Mouse (Mus musculus) embryonic facial prominence, embryonic 13.5 days (tissue): ENCODE data around the gene Slc7a8. TPM values are rescaled to one million over a fixed set of nuclear protein-coding genes. Genes with fewer than 3 reads are reported as not detected.

ENCODE experiments used
- ATAC-seq: fragments of 200-750 bp; cut with Nextera tagmentation; 2 replicates; pipeline ENCODE4 v1.8.0; 2017; ENCODE audit warnings: low read depth; ENCODE audit not compliant: insufficient number of reproducible peaks, insufficient read depth, low FRiP score, low TSS enrichment
- H3K27ac ChIP-seq: fragments of 300-500 bp; sonication (generic); 2 replicates; pipeline ENCODE4 v1.5.1; 2015; ENCODE audit warnings: moderate library complexity, mild to moderate bottlenecking, inconsistent platforms
- H3K27me3 ChIP-seq: fragments of 300-500 bp; sonication (generic); 2 replicates; pipeline ENCODE4 v1.6.1; 2015; ENCODE audit warnings: mild to moderate bottlenecking, inconsistent platforms
- H3K36me3 ChIP-seq: fragments of 300-500 bp; sonication (generic); 2 replicates; pipeline ENCODE4 v1.6.1; 2015; ENCODE audit warnings: mild to moderate bottlenecking, inconsistent platforms
- H3K4me1 ChIP-seq: fragments of 300-500 bp; sonication (generic); 2 replicates; pipeline ENCODE4 v1.6.1; 2015; ENCODE audit warnings: inconsistent platforms
- H3K4me2 ChIP-seq: fragments of 300-500 bp; sonication (generic); 2 replicates; pipeline ENCODE4 v1.6.1; 2015; ENCODE audit warnings: moderate library complexity, mild to moderate bottlenecking, inconsistent platforms
- H3K4me3 ChIP-seq: fragments of 300-500 bp; sonication (generic); 2 replicates; pipeline ENCODE4 v1.5.1; 2015; ENCODE audit warnings: mild to moderate bottlenecking, inconsistent platforms
- H3K9ac ChIP-seq: fragments of 300-500 bp; sonication (generic); 2 replicates; pipeline ENCODE4 v1.6.1; 2015; ENCODE audit warnings: mild to moderate bottlenecking, inconsistent platforms
- H3K9me3 ChIP-seq: fragments of 300-500 bp; sonication (generic); 2 replicates; pipeline ENCODE4 v1.6.1; 2016; ENCODE audit warnings: inconsistent platforms
- WGBS: fragments of 180-500 bp; shearing (Covaris S2); methylation state at CpG from one replicate; pipeline ENCODE4 v1.1.7; 2015; ENCODE audit warnings: mixed read lengths; 5-methylcytosine and 5-hydroxymethylcytosine counted together
- polyA plus RNA-seq: library from polyadenylated mRNA; unstranded; fragments of >200 nt; fragmentation: Nextera tagmentation; extraction: Ambion mirVana; gene quantifications from 2 replicates; pipeline ENCODE4 v1.2.1, GENCODE M21; 2015

Gene Slc7a8
- polyA plus RNA-seq, 1 experiment from 2014 or later = 2.9 TPM

DNA sequence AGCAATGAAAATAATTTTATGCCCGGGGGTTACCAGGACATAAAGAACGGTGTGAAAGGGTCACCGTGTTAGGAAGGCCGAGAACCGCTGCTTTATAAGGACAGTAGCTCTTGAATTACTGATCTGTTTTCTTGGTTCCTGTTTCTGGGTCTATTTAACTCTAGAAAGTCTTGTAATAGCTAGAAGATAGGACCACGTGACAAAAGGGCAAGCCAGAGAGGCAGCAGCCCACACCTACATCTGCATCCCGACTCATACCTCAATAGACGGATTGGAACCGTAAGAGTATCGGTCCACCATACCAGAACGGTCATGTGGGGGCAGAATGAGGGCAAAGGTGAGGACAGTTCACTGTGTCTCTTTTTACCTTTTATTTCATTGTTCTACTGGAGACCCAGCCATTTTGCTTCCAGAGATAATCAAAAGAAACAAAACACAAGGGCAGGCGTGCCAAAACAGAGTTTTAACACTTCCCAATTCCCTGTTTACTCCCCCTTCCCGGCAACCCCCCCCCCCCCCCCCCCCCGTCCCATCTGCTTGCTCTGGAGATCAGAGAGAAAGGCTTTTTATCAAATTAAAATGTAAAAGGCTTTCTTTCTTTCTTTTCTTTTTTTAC lies 27.7 kb downstream of the Slc7a8 start:
- Histone ChIP-seq H3K9ac (no peak overlapping the region), H3K9me3 (no peaks in the 10 kb centered on the region), H3K27ac (no peak overlapping the region), H3K4me1 (0 out of 2 replicates have a peak, but pooled peaks cover 7% of the 10 kb centered on the region), H3K27me3 (no peaks in the 10 kb centered on the region), H3K4me3 (no peak overlapping the region), H3K36me3 (no peaks in the 10 kb centered on the region), H3K4me2 (no peak overlapping the region)
- WGBS = 75% methylated on average over 14 of the region's 14 CpGs
- no peak for ATAC-seq

DNA sequence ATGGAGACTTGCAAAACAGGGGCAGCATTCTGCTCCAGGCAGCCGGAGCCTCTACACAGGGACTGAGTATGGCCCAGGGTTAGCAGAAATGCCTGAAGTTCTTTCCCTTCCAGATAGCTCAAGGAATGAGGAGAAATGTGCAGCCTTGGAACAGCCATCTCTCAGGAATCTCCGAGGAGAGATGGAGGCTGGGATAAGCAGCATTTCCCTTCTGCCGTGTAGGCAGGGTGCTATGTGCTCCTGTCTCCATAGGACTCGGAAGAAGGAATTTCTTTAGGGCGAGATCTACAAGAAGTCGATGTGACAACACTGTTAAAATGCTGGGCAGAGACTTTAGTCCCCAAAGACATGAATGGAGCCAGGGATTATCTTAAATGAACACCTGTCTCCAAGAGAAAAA lies 28.8 kb downstream of the Slc7a8 start:
- no peaks in the 10 kb centered on the region for H3K36me3 ChIP-seq
- H3K4me2 ChIP-seq = no peak overlapping the region
- H3K9ac ChIP-seq = no peak overlapping the region
- WGBS = 67% methylated on average over 6 of the region's 6 CpGs
- ATAC-seq = no peak
- H3K9me3 ChIP-seq = no peaks in the 10 kb centered on the region
- H3K27ac ChIP-seq = no peak overlapping the region
- H3K4me1 ChIP-seq = 0 out of 2 replicates have a peak, but pooled peaks cover 7% of the 10 kb centered on the region
- no peaks in the 10 kb centered on the region for H3K27me3 ChIP-seq
- H3K4me3 ChIP-seq = no peak overlapping the region

DNA sequence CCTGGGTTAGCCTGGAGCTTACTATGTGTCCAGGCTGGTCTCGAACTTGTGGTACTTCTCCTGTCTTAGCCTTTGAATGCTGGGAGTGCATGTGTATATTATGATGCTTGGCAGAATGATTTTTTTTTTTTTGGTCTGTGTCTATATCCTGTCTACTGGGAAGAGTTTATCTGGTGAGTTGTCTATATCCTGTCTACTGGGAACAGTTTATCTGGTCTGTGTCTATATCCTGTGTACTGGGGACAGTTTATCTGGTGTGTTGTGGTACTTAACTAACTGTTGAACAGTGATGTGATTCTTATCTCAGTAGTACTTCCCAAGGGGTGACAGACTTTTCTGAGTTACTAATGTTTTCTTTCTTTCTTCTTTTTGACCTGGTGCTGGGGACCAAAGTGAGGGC lies 30.0 kb downstream of the Slc7a8 start:
- Histone ChIP-seq H3K4me3 (no peak overlapping the region), H3K4me1 (0 out of 2 replicates have a peak, but pooled peaks cover 7% of the 10 kb centered on the region), H3K36me3 (no peaks in the 10 kb centered on the region), H3K9me3 (no peaks in the 10 kb centered on the region), H3K27ac (no peak overlapping the region), H3K4me2 (no peak overlapping the region), H3K9ac (no peak overlapping the region), H3K27me3 (no peaks in the 10 kb centered on the region)
- ATAC-seq = no peak
- 89% methylated on average over 1 of the region's 1 CpGs for WGBS

DNA sequence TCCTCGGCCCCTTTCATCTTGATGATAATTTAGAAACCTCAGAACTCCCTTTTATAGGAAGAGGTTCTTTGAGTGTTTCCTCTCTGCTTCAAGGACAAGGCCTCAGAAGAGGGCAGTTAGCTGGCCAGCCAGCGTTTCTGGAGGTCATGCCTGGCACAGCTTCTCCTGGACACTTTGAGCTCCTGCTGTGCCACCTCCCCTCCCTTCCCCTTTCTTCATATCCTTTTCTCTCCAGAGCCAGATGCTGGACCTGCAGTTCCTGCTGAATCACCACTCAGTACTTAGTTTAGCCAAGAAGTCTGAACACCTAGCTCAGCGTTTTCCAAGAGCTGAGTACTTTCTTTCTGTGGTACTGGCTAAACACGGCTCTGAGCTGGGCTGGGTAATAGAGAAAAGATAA lies 32.5 kb downstream of the Slc7a8 start:
- Histone ChIP-seq H3K9ac (no peak overlapping the region), H3K27ac (no peak overlapping the region), H3K36me3 (no peaks in the 10 kb centered on the region), H3K4me2 (no peak overlapping the region), H3K4me1 (0 out of 2 replicates have a peak, but pooled peaks cover 3% of the 10 kb centered on the region), H3K27me3 (no peaks in the 10 kb centered on the region), H3K4me3 (no peak overlapping the region), H3K9me3 (no peaks in the 10 kb centered on the region)
- 67% methylated on average over 4 of the region's 4 CpGs for WGBS
- no peak for ATAC-seq

DNA sequence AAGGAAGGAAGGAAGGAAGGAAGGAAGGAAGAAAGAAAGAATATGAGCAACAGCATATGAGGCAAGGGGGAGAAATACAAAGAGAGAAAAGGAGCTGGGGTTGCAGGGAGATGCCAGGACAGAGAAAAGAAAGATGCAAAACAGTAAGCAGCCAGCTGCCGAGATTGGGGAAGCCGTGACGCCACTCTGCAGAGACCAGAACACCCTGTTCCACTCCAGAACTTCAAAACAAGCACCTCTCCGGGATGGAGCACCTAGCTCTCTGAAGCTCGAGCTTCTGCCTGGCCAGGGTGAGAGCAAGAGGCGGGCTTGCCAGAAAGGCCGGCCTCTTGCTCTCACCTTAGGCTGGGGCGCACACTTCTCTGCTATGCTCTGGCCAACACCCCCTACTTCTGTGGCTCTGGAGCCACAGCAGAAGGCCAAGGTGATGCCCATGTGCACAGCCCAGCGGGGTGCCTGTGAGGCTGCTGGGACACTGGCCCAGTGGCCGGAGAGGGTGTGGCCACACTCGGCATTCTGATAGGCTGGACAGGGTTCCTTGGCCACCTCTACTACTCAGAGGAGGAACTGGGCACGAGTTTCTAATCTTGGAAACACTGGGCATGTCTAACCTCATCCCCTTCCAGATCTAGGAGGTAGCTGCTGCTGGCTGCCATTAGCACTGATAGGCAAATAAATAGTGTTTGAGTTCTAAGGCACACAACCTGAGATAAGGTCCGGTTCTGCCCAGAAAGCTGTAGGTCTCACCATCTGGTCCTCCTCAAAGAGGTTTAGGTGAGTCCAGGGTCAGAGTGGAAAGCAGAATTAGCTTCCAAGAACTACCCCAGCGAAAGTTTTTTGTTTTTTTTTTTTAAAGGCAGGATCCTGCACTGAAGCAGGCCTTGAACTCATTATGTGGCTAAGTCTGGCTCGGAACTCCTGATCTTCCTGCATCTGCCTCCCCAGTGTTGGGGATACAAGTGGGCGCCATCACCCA lies 33.5 kb downstream of the Slc7a8 start:
- Histone ChIP-seq H3K4me3 (no peak overlapping the region), H3K4me1 (no peaks in the 10 kb centered on the region), H3K27me3 (no peaks in the 10 kb centered on the region; the same call in 1 of the 2 replicates), H3K27ac (no peak overlapping the region), H3K4me2 (no peak overlapping the region), H3K9me3 (no peaks in the 10 kb centered on the region), H3K9ac (no peak overlapping the region), H3K36me3 (no peaks in the 10 kb centered on the region)
- 81% methylated on average over 16 of the region's 16 CpGs for WGBS
- no peak for ATAC-seq

DNA sequence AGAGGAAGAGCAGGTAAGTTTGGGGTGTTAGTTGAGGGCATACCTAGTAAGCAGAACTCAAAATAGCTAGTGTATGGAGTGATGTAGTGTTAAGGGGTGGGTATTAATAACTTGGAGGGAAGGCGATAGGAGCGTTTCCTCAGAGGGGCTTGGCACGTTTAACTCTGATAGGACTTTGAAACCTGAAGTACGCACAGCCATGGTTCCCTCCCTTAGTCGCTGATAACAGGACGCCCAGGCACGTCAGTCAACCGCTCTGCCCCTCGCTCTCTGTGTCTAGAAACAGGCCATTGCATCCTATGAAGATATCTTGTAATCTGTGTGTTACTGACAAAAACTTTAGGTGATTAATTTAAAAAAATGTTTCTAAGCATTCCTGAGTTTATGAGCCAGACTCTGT lies 35.7 kb downstream of the Slc7a8 start:
- H3K36me3 ChIP-seq = no peaks in the 10 kb centered on the region
- no peak overlapping the region for H3K27ac ChIP-seq
- H3K4me1 ChIP-seq = peaks cover 12% of the 10 kb centered on the region
- no peaks in the 10 kb centered on the region for H3K9me3 ChIP-seq
- no peak for ATAC-seq
- H3K4me3 ChIP-seq = no peak overlapping the region
- H3K27me3 ChIP-seq = no peaks in the 10 kb centered on the region; the same call in 1 of the 2 replicates
- no peak overlapping the region for H3K9ac ChIP-seq
- 93% methylated on average over 9 of the region's 9 CpGs for WGBS
- H3K4me2 ChIP-seq = no peak overlapping the region

DNA sequence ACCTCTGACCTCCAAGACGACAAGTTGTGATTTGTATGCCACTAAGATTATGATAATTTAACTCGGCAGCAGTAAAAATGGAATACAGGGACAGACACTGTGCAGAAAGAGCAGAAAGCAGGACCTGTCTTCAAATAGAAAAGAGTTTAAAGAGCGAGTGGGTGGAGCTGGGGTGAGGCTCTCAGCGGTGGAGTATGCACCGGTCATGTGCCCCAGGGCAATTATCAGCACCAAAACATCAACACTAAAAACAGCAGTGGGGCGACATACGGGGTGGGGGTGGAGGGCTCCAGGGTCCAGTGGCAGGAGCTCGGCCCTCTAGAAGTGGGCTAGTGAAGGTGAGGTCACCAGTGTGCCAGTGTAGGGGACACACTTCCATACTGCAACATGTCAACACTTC lies 37.3 kb downstream of the Slc7a8 start:
- Histone ChIP-seq H3K4me1 (peaks cover 12% of the 10 kb centered on the region), H3K4me3 (no peak overlapping the region), H3K36me3 (no peaks in the 10 kb centered on the region), H3K9me3 (no peaks in the 10 kb centered on the region), H3K27ac (no peak overlapping the region), H3K27me3 (no peaks in the 10 kb centered on the region; the same call in 1 of the 2 replicates), H3K4me2 (no peak overlapping the region), H3K9ac (no peak overlapping the region)
- WGBS = 52% methylated on average over 8 of the region's 8 CpGs
- ATAC-seq = no peak

DNA sequence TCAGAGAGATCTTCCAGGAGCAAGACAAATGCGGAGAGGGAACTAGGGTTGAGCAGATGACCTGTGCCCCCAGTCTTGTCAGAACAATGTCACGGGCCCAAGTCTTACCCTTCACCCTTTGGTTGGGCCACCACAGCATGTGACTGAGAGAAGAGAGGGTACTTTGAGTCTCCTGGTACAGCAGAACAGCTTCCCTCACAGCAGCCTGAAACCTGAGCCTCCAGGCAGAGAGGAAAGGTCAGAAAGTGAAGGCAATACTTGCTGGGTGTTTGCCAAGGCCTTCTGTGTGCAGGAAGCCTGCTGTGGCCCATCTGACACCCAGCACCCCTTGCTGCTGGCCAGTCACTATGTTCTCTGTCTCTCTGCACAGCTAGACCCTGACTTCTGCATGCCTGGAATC lies 39.4 kb downstream of the Slc7a8 start:
- Histone ChIP-seq H3K4me2 (no peak overlapping the region), H3K27me3 (no peaks in the 10 kb centered on the region; the same call in 1 of the 2 replicates), H3K36me3 (no peaks in the 10 kb centered on the region), H3K27ac (no peak overlapping the region), H3K9ac (no peak overlapping the region), H3K9me3 (no peaks in the 10 kb centered on the region), H3K4me1 (peaks cover 19% of the 10 kb centered on the region), H3K4me3 (no peak overlapping the region)
- ATAC-seq = peak; percentile 52; the same call in 1 of the 2 replicates
- WGBS = 59% methylated on average over 2 of the region's 2 CpGs

DNA sequence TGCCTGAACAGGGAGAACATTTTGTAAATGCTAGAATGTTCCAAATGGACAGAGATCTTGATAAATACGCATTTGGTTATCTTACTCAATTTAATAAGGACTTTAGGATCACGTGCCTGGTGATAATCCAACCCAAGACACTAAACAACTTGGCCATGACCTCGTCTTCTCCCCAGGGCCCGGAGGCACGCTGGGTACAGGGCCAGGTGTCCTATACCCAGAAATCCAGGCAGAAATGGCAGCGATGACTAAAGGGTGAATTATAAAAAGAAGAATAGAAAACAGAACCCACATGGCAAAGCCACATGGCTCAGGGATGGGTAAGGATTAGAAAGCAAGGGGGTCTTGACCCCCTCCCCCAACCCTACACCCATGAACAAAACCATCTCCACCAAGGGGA lies 40.0 kb downstream of the Slc7a8 start:
- Histone ChIP-seq H3K9me3 (no peaks in the 10 kb centered on the region), H3K4me3 (no peak overlapping the region), H3K4me2 (no peak overlapping the region), H3K4me1 (peaks cover 24% of the 10 kb centered on the region), H3K27me3 (no peaks in the 10 kb centered on the region; the same call in 1 of the 2 replicates), H3K36me3 (no peaks in the 10 kb centered on the region), H3K27ac (no peak overlapping the region), H3K9ac (no peak overlapping the region)
- 64% methylated on average over 6 of the region's 6 CpGs for WGBS
- no peak for ATAC-seq

DNA sequence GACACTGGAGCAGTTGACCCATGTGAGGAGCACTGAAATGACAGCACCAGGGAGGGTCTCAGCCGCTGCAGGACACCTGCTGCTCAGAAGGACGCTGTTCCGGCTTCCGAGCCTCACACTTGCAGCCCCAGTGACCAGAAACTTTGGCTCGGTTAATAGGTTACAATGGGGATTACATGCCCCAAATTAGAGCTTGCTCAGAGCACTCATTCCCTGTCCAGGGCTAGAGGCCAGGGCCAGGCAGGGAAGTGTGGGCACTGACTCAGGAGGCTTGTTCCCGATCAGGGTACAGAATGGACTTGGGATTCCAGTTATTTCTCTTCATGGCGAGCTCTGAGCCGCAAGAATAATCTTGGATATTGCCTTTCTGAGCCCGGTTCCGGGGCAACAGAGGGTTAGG lies 44.1 kb downstream of the Slc7a8 start:
- H3K9ac ChIP-seq = no peak overlapping the region
- H3K36me3 ChIP-seq = no peaks in the 10 kb centered on the region
- 75% methylated on average over 10 of the region's 10 CpGs for WGBS
- H3K4me2 ChIP-seq = no peak overlapping the region
- ATAC-seq = no peak
- no peak overlapping the region for H3K4me3 ChIP-seq
- H3K4me1 ChIP-seq = peaks cover 27% of the 10 kb centered on the region
- no peaks in the 10 kb centered on the region for H3K27me3 ChIP-seq
- H3K27ac ChIP-seq = no peak overlapping the region
- H3K9me3 ChIP-seq = no peaks in the 10 kb centered on the region

DNA sequence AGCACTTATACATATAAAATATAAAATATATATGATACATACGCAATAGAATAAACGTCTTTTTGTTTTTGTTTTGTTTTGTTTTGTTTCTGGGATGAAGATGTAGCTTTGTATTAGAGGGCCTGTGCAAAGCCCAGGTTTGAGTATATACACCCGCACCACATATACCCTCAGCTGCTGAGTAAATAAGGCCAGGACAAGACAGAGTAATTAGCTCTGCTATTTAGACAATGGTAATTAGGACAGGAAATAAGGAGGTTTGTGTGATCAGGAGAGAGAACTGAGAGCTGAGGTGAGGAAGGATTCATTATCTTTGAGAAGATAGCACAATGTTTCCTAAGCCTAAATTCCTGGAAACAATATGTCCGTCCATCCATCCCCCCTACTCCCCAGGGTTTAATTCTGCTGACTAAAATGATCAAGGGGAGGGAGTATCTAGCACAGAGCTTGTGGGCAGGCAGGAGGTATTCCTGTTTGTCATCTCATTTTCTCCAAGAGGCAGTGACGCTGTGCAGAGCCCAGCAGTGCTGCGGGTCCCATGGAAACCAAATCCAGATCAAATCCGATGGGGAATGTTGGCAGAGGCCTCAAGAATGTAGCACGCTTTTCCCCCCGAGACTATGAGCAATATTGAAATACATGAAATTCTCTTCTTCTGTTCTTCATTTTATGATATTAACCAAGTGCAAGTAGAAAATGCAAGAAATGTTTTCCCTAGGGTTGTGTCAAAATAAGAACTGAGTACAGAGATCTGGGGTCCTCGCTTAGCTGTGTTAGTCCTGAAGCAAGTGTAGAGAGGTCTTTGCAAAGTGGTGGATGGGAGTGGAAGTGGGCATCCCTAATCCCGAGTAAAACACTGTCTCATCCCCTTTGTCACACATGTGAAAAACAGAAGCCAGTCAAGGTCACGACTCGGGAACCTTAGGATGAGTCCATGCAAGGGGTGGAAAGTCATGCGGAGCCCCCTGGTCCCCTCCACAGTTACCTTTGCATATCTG lies 44.9 kb downstream of the Slc7a8 start:
- 0 out of 2 replicates have a peak, but pooled peaks have one; percentile 62 for ATAC-seq
- H3K27me3 ChIP-seq = no peaks in the 10 kb centered on the region
- no peak overlapping the region for H3K4me3 ChIP-seq
- WGBS = 49% methylated on average over 14 of the region's 14 CpGs
- no peaks in the 10 kb centered on the region for H3K9me3 ChIP-seq
- H3K9ac ChIP-seq = no peak overlapping the region
- H3K4me1 ChIP-seq = peaks cover 20% of the 10 kb centered on the region
- H3K4me2 ChIP-seq = no peak overlapping the region
- H3K27ac ChIP-seq = peak overlapping the region; percentile 33; the same call in 1 of the 2 replicates
- H3K36me3 ChIP-seq = no peaks in the 10 kb centered on the region
